Mouse (Mus musculus): ENCODE data around the gene Gpr180.
"Not testable (repeated sequence)": the region's sequence is repeated elsewhere in the genome, so short reads cannot be mapped to it uniquely, and the experiment has no call there.

Gpr180 gene

GRCm38 (mm10) chr14:118152294-118152651 lies 15.3 kb downstream of the Gpr180 start:
- no peak for DNase-seq (ENCODE audit: low read depth, low spot score)

GRCm38 (mm10) chr14:118156056-118156455 lies 19.1 kb downstream of the Gpr180 start:
- not testable (repeated sequence) for DNase-seq (ENCODE audit: low read depth, low spot score)

DNA sequence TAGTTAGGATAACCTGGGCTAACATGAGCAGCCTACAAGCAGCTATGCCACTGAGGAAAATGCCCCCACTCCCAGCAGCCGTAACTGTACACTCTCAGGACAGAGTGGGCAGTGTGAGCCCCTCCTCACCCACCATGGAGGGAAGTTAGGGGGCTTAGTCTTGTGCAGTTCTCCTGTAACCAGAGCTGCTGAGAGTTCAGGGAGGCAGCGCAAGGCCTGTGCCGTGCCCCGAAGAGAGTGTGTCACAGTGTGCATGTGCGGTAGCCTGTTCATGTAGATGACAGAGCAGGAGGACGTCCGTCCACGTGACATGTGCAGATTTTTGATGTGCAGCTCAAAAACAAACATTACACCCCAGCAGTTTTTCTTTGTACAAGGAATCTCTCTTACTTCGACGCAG lies 19.8 kb downstream of the Gpr180 start:
- no peak for DNase-seq (ENCODE audit: low read depth, low spot score)

- DNase-seq (ENCODE audit: low read depth, low spot score) = peak; percentile 38
These were observed 20.2 kb downstream of the Gpr180 start for GRCm38 (mm10) chr14:118157146-118157545.

DNA sequence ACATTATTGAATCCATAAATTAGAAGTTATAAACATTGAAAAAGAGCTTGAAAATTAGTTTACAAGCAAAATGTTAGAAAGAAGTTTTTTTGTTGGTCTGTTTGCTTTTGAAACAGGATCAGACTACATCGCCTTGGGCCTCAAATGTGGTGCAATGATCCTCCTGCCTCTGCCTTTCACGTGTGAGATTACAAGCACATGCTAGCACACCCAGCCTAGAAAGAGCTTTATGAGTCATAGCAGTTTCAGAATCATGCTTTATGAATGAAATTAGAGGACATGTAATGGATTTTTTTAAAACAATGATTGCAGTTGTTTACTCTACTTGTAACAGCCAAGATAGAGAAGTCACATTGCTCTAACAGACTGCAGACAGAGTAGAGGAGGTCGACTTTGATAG lies 24.8 kb downstream of the Gpr180 start:
- no peak for DNase-seq (ENCODE audit: low read depth, low spot score)

GRCm38 (mm10) chr14:118162640-118163039 lies 25.7 kb downstream of the Gpr180 start:
- no peak for DNase-seq (ENCODE audit: low read depth, low spot score)

DNA sequence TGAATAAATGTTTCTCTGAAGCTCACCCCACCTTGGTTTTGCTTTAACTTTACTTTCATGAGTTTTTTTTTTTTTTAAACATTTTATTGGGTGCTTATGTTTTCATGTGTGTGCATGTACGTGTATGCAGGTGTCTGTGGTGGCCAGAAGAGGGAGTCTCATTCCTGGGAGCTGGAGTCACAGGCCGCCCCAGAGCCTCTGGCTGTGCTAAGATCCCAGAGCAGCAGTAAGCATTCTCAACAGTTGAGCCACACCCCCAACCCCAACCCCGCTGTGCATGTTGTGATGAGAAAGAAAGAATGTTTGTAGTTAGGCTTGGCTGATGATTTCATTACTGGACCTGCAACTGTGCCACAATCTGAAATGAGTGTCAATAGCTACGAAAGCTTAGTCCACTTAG lies 31.8 kb downstream of the Gpr180 start:
- DNase-seq (ENCODE audit: low read depth, low spot score) = no peak

- no peak for DNase-seq (ENCODE audit: low read depth, low spot score)
These were observed 36.7 kb downstream of the Gpr180 start for GRCm38 (mm10) chr14:118173590-118174203.

DNA sequence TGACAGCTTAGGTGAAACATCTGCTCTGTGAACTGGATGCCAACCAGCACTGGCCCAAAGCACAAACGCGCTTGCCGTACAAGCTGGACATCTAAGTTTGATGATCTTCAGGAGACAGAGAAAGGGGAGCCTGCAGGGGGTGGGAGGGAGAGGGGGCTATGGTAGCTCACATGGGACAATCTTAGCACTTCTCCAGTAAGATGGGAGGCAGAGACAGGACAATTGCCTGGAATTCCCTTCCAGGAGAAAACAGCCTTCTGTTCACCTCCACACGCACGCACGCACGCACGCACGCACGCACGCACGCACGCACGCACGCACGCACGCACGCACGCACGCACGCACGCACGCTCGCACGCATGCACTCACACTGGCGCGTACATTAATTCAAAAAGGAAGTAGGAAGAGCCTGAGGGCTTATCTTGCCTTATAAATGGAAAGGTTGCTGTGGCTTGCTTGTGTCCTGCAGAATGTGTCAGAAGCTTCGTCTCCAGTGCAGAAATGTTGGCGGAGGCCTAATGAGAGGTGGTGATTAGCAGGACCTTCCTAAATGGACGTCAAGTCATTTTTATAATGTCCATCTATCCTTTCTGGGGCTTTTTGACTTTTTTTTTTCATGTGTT lies 38.2 kb downstream of the Gpr180 start:
- DNase-seq (ENCODE audit: low read depth, low spot score) = no peak

DNA sequence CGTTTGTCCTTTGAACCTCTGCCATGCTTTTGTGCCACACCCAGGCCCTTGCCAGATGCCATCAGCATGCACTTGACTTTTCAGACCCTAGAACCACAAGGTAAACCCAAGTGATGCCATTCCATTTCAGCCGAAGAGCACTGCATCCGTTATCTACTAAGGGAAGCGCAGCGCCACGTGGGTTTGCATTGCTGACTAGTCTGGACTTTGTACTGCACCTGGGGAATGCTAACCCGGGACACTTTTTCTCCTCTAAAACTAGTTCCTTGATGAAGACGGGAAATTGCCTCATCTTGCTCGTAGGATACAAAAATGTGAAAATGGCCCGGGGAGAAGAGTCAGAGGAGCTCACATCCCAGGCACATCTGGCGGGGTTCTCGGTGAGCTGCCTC lies 38.7 kb downstream of the Gpr180 start:
- no peak for DNase-seq (ENCODE audit: low read depth, low spot score)

DNA sequence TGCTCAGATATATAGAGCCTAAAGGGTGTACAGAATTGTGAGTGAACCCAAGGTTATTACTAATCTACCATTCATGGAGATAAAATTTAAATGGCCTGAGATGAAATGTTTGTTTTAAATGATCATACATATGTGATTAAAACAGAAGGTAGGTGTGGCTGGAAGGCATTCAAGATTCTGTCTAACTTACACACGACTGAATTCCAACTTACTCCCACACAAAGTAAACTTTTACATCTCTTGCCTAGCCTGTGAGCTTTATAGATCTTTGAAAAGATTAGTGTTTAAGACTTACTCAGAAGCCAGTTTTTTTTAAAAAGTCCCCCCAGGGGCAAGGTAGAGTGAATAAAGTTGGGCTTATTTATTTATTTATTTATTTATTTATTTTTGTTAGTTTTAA lies 42.3 kb downstream of the Gpr180 start:
- DNase-seq (ENCODE audit: low read depth, low spot score) = no peak

GRCm38 (mm10) chr14:118179701-118180100 lies 42.7 kb downstream of the Gpr180 start:
- no peak for DNase-seq (ENCODE audit: low read depth, low spot score)

DNA sequence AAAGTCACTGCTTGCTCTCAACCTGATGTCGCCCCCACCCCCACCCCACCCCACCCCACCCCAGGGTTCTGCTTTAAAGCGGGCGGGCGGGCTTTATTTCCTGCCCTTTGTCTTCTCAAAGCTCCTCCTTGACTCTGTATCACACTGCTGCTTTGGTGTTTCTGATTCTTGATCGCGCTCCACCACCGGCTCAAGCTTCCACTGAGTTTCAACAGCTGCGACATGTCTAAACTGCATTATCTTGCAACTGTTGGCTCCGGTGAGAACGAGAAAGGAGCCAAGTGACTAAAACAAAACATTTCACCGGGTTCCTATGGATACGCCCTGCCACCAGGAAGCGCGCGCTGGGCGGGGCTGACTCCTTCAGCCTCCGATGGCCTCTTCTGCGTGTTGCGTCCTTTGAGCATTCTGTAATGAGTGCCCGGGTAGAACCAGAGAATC lies 43.2 kb downstream of the Gpr180 start:
- DNase-seq (ENCODE audit: low read depth, low spot score) = peak; percentile 53

- peak; percentile 24 for DNase-seq (ENCODE audit: low read depth, low spot score)
These were observed 43.8 kb downstream of the Gpr180 start for GRCm38 (mm10) chr14:118180711-118181177.

GRCm38 (mm10) chr14:118191442-118191841 lies 54.5 kb downstream of the Gpr180 start:
- DNase-seq (ENCODE audit: low read depth, low spot score) = no peak

GRCm38 (mm10) chr14:118193001-118193628 lies 56.2 kb downstream of the Gpr180 start:
- no peak for DNase-seq (ENCODE audit: low read depth, low spot score)

GRCm38 (mm10) chr14:118193663-118194062 lies 56.7 kb downstream of the Gpr180 start:
- DNase-seq (ENCODE audit: low read depth, low spot score) = no peak

DNA sequence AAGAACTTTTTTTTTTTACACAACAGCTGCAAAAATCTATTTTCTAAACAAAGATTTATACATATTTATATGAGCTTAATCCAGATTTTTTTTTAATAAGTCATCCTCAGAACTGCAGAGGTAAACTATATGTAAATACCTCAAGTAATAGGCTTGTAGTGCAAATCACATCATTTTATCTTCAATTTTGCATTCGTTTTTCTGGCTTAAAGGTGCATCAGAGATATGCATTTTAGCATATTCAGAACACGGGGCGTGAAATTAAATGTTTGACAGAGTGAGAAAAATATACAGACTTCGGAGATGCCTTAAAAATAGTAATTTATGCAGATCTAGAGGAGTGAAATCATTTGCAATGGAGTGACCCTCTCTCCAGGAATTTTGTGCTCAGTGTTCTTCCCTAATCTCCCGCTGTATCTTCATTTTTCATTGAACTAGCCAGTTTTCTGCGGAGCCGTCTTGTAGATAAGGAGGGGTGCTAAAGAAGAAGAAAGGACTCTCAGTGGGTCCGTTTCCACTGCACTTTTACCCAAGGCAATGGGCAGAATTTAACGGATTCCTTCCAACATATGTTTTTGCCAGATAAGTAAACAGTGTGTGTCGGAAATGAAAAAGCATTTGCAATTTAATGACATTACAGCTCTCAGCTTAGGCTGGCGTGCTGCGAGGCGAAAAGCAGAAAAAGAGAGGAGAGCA lies 57.4 kb downstream of the Gpr180 start:
- no peak for DNase-seq (ENCODE audit: low read depth, low spot score)

- no peak for DNase-seq (ENCODE audit: low read depth, low spot score)
These were observed 60.1 kb downstream of the Gpr180 start for GRCm38 (mm10) chr14:118197063-118197462.

- DNase-seq (ENCODE audit: low read depth, low spot score) = no peak
These were observed 63.8 kb downstream of the Gpr180 start for GRCm38 (mm10) chr14:118200731-118201130.

- DNase-seq (ENCODE audit: low read depth, low spot score) = no peak
These were observed 65.0 kb downstream of the Gpr180 start for GRCm38 (mm10) chr14:118202006-118202405.

DNA sequence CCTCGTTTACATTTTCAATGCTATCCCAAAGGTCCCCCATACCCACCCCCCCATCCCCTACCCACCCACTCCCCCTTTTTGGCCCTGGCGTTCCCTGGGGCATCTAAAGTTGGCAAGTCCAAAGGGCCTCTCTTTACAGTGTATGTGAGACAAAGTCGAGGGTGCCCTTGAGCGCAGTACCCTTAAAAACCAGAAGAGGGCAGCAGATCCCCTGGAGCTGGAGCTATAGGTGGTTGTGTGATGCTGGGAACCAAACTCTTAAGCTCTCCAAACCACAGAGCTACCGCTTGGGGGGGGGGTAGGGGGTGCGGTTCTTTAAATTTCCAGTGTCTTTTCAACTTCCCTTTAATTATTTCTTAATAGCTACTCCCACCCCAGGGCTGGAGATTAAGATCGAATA lies 66.1 kb downstream of the Gpr180 start:
- DNase-seq (ENCODE audit: low read depth, low spot score) = no peak
